7 mouse cellular contexts compared by ENCODE assay signal in the genomic region with DNA sequence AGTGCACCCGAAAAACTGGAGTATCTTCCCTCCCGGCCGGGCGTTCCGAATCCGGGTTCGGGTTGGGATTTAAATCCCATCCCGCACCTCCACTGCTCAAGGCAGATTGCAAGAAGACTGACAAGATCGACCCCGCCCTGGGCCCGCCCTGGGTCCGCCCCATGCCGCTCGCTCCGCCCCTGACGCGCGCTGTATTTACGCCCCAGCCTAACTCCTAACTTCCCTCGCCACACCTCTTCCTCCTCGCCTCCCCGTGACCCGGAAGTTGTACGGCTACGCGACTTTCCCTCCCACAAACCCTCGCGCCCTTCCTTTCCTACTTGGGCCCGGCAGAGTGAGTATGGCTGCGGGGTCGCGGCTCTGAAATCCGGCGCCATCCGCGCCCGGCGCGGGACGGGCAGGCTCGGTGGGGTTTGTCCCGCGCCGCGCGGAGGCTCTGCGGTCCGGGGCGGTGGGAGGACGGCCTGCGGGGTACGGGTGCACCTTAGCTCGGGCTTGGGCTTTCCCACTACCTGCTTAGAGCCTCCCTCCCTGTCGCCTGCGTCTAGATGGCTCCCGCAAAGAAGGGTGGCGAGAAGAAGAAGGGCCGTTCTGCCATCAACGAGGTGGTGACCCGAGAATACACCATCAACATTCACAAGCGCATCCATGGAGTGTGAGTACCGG. TPM values are rescaled to one million over a fixed set of nuclear protein-coding genes. Genes with fewer than 3 reads are reported as not detected.
A peak's percentile ranks its signal among the peaks of the same experiment; 100 is the strongest.
DNase-seq lines count a peak whose midpoint lies in the region; ATAC-seq and TF ChIP-seq lines count a peak whose summit lies in the region.

A gene (plus strand): TSS at position 242 of the 666 bp plus-strand sequence.

- peak; percentile 99 for ATAC-seq in intestine, postnatal 0 days
- peak; percentile 99 for ATAC-seq in midbrain, embryonic 12.5 days (ENCODE audit: low FRiP score, low read depth)

- H3K36me3 ChIP-seq in embryonic facial prominence, embryonic 10.5 days (replicated peaks): peaks cover 39% of the 10 kb centered on the region
- peaks cover 29% of the 10 kb centered on the region for H3K36me3 ChIP-seq in intestine, postnatal 0 days (ENCODE audit: control insufficient read depth, insufficient read depth)
- peaks cover 34% of the 10 kb centered on the region for H3K36me3 ChIP-seq in midbrain, embryonic 12.5 days
- peaks cover 30% of the 10 kb centered on the region for H3K36me3 ChIP-seq in small intestine, adult 2 months (ENCODE audit: control insufficient read depth, insufficient read depth, low read length)

- H3K4me3 ChIP-seq in embryonic facial prominence, embryonic 10.5 days: peak within 1 kb of the TSS; percentile 78
- H3K4me3 ChIP-seq in intestine, postnatal 0 days (ENCODE audit: low read depth, low read length): peak within 1 kb of the TSS; percentile 74
- H3K4me3 ChIP-seq in midbrain, embryonic 12.5 days: peak within 1 kb of the TSS; percentile 93
- peak within 1 kb of the TSS; percentile 84 for H3K4me3 ChIP-seq in small intestine, adult 2 months (ENCODE audit: low read depth, low read length)

- peak; percentile 99 for DNase-seq in adrenal gland, postnatal 10 days
- DNase-seq in embryonic facial prominence, embryonic 10.5 days (ENCODE audit: low spot score): peak; percentile 98
- DNase-seq in gonadal fat pad, adult 2 months (ENCODE audit: low read depth): peak; percentile 62
- DNase-seq in left cerebral cortex, postnatal 4 days: peak; percentile 97

- H3K4me1 ChIP-seq in embryonic facial prominence, embryonic 10.5 days: peaks cover 22% of the 10 kb centered on the region
- no peaks in the 10 kb centered on the region; the same call in 1 of the 2 replicates for H3K4me1 ChIP-seq in intestine, postnatal 0 days (replicated peaks; ENCODE audit: control insufficient read depth, insufficient read depth, low read length)
- H3K4me1 ChIP-seq in midbrain, embryonic 12.5 days: peaks cover 18% of the 10 kb centered on the region
- H3K4me1 ChIP-seq in small intestine, adult 2 months (ENCODE audit: control insufficient read depth, insufficient read depth, insufficient read length, low read length): peaks cover 4% of the 10 kb centered on the region; the same call in 1 of the 2 replicates

- H3K9me3 ChIP-seq in embryonic facial prominence, embryonic 10.5 days: no peaks in the 10 kb centered on the region
- H3K9me3 ChIP-seq in intestine, postnatal 0 days (ENCODE audit: control insufficient read depth): no peaks in the 10 kb centered on the region
- H3K9me3 ChIP-seq in midbrain, embryonic 12.5 days: no peaks in the 10 kb centered on the region

- H3K9ac ChIP-seq in intestine, postnatal 0 days (ENCODE audit: low read depth, low read length): peak within 1 kb of the TSS; percentile 93
- peak within 1 kb of the TSS; percentile 98 for H3K9ac ChIP-seq in midbrain, embryonic 12.5 days (replicated peaks)

- H3K4me2 ChIP-seq in intestine, postnatal 0 days (replicated peaks; ENCODE audit: low read depth): peak within 1 kb of the TSS; percentile 70
- peak within 1 kb of the TSS; percentile 93 for H3K4me2 ChIP-seq in midbrain, embryonic 12.5 days (replicated peaks)

- H3K27me3 ChIP-seq in embryonic facial prominence, embryonic 10.5 days (replicated peaks; ENCODE audit: low read depth, poor library complexity, severe bottlenecking): no peaks in the 10 kb centered on the region
- H3K27me3 ChIP-seq in intestine, postnatal 0 days (replicated peaks; ENCODE audit: control insufficient read depth, insufficient read depth, low read length): no peaks in the 10 kb centered on the region
- no peaks in the 10 kb centered on the region for H3K27me3 ChIP-seq in midbrain, embryonic 12.5 days
- no peaks in the 10 kb centered on the region for H3K27me3 ChIP-seq in small intestine, adult 2 months (ENCODE audit: control insufficient read depth, insufficient read depth, low read length)

- under 1% methylated on average over 62 of the region's 62 CpGs for WGBS in embryonic facial prominence, embryonic 10.5 days
- under 1% methylated on average over 62 of the region's 62 CpGs for WGBS in intestine, postnatal 0 days
- under 1% methylated on average over 62 of the region's 62 CpGs for WGBS in midbrain, embryonic 12.5 days
- WGBS in small intestine, adult 2 months: under 1% methylated on average over 62 of the region's 62 CpGs

- peak within 1 kb of the TSS; percentile 98 for H3K27ac ChIP-seq in embryonic facial prominence, embryonic 10.5 days (replicated peaks)
- H3K27ac ChIP-seq in intestine, postnatal 0 days (ENCODE audit: low read depth, low read length): peak within 1 kb of the TSS; percentile 90
- peak within 1 kb of the TSS; percentile 92 for H3K27ac ChIP-seq in midbrain, embryonic 12.5 days (replicated peaks)
- peak within 1 kb of the TSS; percentile 64 for H3K27ac ChIP-seq in small intestine, adult 2 months (ENCODE audit: insufficient read depth, low read depth, low read length)

- peak; percentile 51 for TF ChIP-seq POLR2A in small intestine, adult 2 months (IDR thresholded peaks at IDR 0.05; ENCODE audit: low read depth, low read length)

- intact Hi-C loops in left cerebral cortex, postnatal 4 days (cut with DNase I): no loop called here

- no peak for TF ChIP-seq CTCF in intestine, postnatal 0 days (IDR thresholded peaks at IDR 0.05; ENCODE audit: low read depth)
- no peak for TF ChIP-seq CTCF in small intestine, adult 2 months (IDR thresholded peaks at IDR 0.05; ENCODE audit: extremely low read depth, insufficient read length, insufficient replicate concordance, low read depth, low read length)

RNA-seq across cellular contexts. Expression of the gene that starts here (rescaled TPM):
- total RNA-seq in adrenal gland, postnatal 10 days (2021): 100 to 1,000 TPM; 867 to 928 TPM
- polyA plus RNA-seq in embryonic facial prominence, embryonic 10.5 days (2016; fragmentation: Nextera tagmentation; extraction: Ambion mirVana): 487 and 499 TPM in 2 replicates
- 262 and 309 TPM in 2 replicates for polyA plus RNA-seq in gonadal fat pad, adult 2 months (2012; rRNA removed)
- 434 and 438 TPM in 2 replicates for polyA plus RNA-seq in intestine, postnatal 0 days (2015; fragmentation: Nextera tagmentation; extraction: Ambion mirVana)
- 100 to 1,000 TPM; 682 to 756 TPM for total RNA-seq in left cerebral cortex, postnatal 4 days (2021)
- polyA plus RNA-seq in midbrain, embryonic 12.5 days (2016; fragmentation: Nextera tagmentation; extraction: Ambion mirVana): 371 and 423 TPM in 2 replicates
- polyA plus RNA-seq in small intestine, adult 2 months (2012; rRNA removed): 34.5 and 55.5 TPM in 2 replicates

Comparison
In these comparisons a context has a peak if more than half of its experiments do, and no peak if none do; other contexts are left out.
1. Peak in every context shown above with its lines: DNase-seq, ATAC-seq, H3K4me3 ChIP-seq and H3K27ac ChIP-seq.